In genomic region chr2:27387209-27387608, GRCm38 (mm10) we compare ENCODE assay signal across 24 mouse cellular contexts. TPM values are rescaled to one million over a fixed set of nuclear protein-coding genes. Genes with fewer than 3 reads are reported as not detected.
DNase-seq lines count a peak whose midpoint lies in the region; ATAC-seq and TF ChIP-seq lines count a peak whose summit lies in the region.
"Had no signal": no experiment of that assay in that cellular context is flagged by ENCODE, and none has a peak within 500 bp of the region (broad histone marks: within the 10 kb centered on the region; RNA-seq: fewer than 3 reads in every experiment).

No protein-coding gene starts in this region.

- no peak overlapping the region for H3K4me2 ChIP-seq in CH12.LX (ENCODE audit: insufficient read depth, low read depth, poor library complexity, severe bottlenecking)
- H3K4me2 ChIP-seq in heart, embryonic 12.5 days, result no peak overlapping the region
- H3K4me2 ChIP-seq: embryonic facial prominence, embryonic 12.5 days; limb, embryonic 13.5 days; liver, embryonic 15.5 days; midbrain, embryonic 12.5 days had no signal

- H3K79me2 ChIP-seq in CH12.LX (replicated peaks; ENCODE audit: control insufficient read depth, extremely low read depth, insufficient read depth, poor library complexity, severe bottlenecking), result peaks cover 82% of the 10 kb centered on the region

- peak; percentile 38 for TF ChIP-seq CTCF in layer of hippocampus, adult 2 months (conservative IDR thresholded peaks at IDR 0.05)
- TF ChIP-seq CTCF in CH12.LX (conservative IDR thresholded peaks at IDR 0.05 in 1 of 2, IDR thresholded peaks at IDR 0.05 in 1 of 2; ENCODE audit: low read depth in 2 of 2, low read length in 2 of 2) (peak; percentile 20 to 42; a peak in 3 of 4 replicates), E14TG2a.4 (conservative IDR thresholded peaks at IDR 0.05; ENCODE audit: low read length) (peak; percentile 81)
- peak; percentile 17; the same call in 1 of the 2 replicates for TF ChIP-seq CTCF in brain, embryonic 14.5 days (IDR thresholded peaks at IDR 0.05; ENCODE audit: borderline replicate concordance, extremely low read depth, insufficient read depth, insufficient read length)

- in situ Hi-C loops in CH12.LX (cut with MboI; ENCODE audit: low pct_ligation_motif_present, low pct_unique_long_range_greater_than_20kb, low sequenced_read_pairs), result no loop called here

- peaks cover 16 to 76% of the 10 kb centered on the region in 2 experiments for H3K4me1 ChIP-seq in CH12.LX (ENCODE audit: control insufficient read depth in 1 of 2, insufficient read depth in 2 of 2)
- H3K4me1 ChIP-seq in E14TG2a.4 (replicated peaks; ENCODE audit: low read depth, low read length), result peaks cover 60% of the 10 kb centered on the region
- H3K4me1 ChIP-seq in heart, embryonic 12.5 days (replicated peaks), result peaks cover 44% of the 10 kb centered on the region

- H3K4me3 ChIP-seq in layer of hippocampus, adult 2 months, result no peak overlapping the region
- no peak overlapping the region for H3K4me3 ChIP-seq in CH12.LX (replicated peaks in 1 of 3; ENCODE audit: low read depth in 2 of 3, low read length in 2 of 3, poor library complexity in 1 of 3)
- no peak overlapping the region for H3K4me3 ChIP-seq in E14TG2a.4 (replicated peaks; ENCODE audit: low read length)
- H3K4me3 ChIP-seq in heart, embryonic 12.5 days, result no peak overlapping the region
- H3K4me3 ChIP-seq: embryonic facial prominence, embryonic 12.5 days; hindbrain, embryonic 10.5 days; limb, embryonic 13.5 days; liver, embryonic 15.5 days; midbrain, embryonic 12.5 days had no signal

- H3K9ac ChIP-seq in CH12.LX (ENCODE audit: insufficient read depth, low read depth), result no peak overlapping the region
- H3K9ac ChIP-seq in heart, embryonic 12.5 days, result no peak overlapping the region
- H3K9ac ChIP-seq: embryonic facial prominence, embryonic 12.5 days; forebrain, postnatal 0 days; limb, embryonic 13.5 days; liver, embryonic 15.5 days; midbrain, embryonic 12.5 days had no signal

- no peak for ATAC-seq in heart, embryonic 12.5 days (ENCODE audit: insufficient number of reproducible peaks, low FRiP score)
- ATAC-seq: forebrain, postnatal 0 days; Patski had no signal

- no peak for DNase-seq in layer of hippocampus, adult 2 months (ENCODE audit: low spot score in 2 of 2)
- no peak for DNase-seq in layer of hippocampus, adult 9-10 months (ENCODE audit: low spot score)
- DNase-seq in CH12.LX (ENCODE audit: extremely low read depth), result no peak
- DNase-seq in brain, embryonic 14.5 days (ENCODE audit: low read depth), result no peak
- DNase-seq in left cerebral cortex, postnatal 14 days (ENCODE audit: low spot score in 2 of 2), result no peak
- DNase-seq: adrenal gland, postnatal 10 days; cerebellum, adult 2 months; cerebellum, postnatal 25 days; forebrain, postnatal 0 days; gastrocnemius, postnatal 36 days; kidney, adult 18-20 months; kidney, postnatal 10 days; lung, postnatal 10 days; right cerebral cortex, postnatal 14 days; spleen, adult 18-20 months; thymus, postnatal 25 days had no signal

- H3K36me3 ChIP-seq in CH12.LX (replicated peaks in 1 of 2; ENCODE audit: control insufficient read depth in 1 of 2, insufficient read depth in 1 of 2, low read length in 1 of 2) (peaks cover 54 to 89% of the 10 kb centered on the region in 2 experiments), E14TG2a.4 (ENCODE audit: insufficient read depth, low read length) (peaks cover 13% of the 10 kb centered on the region)
- H3K36me3 ChIP-seq in heart, embryonic 12.5 days, result peaks cover 8% of the 10 kb centered on the region; the same call in 1 of the 2 replicates
- H3K36me3 ChIP-seq: liver, embryonic 15.5 days had no signal

- H3K9me3 ChIP-seq in CH12.LX (replicated peaks; ENCODE audit: low read length), result peaks cover 13% of the 10 kb centered on the region
- H3K9me3 ChIP-seq in E14TG2a.4 (ENCODE audit: low read length), result no peaks in the 10 kb centered on the region
- peaks cover 9% of the 10 kb centered on the region; the same call in 1 of the 2 replicates for H3K9me3 ChIP-seq in heart, embryonic 12.5 days (replicated peaks)
- H3K9me3 ChIP-seq: embryonic facial prominence, embryonic 12.5 days; liver, embryonic 15.5 days; midbrain, embryonic 12.5 days had no signal

- H3K27me3 ChIP-seq in CH12.LX (replicated peaks) (no peaks in the 10 kb centered on the region), E14TG2a.4 (ENCODE audit: insufficient read depth, low read length) (no peaks in the 10 kb centered on the region)
- peaks cover 27% of the 10 kb centered on the region for H3K27me3 ChIP-seq in heart, embryonic 12.5 days (replicated peaks)
- H3K27me3 ChIP-seq: embryonic facial prominence, embryonic 12.5 days; limb, embryonic 13.5 days; liver, embryonic 15.5 days; midbrain, embryonic 12.5 days; Patski had no signal

- WGBS in heart, embryonic 12.5 days, result 88% methylated on average over 1 of the region's 1 CpGs

- TF ChIP-seq POLR2A in CH12.LX (IDR thresholded peaks at IDR 0.05; ENCODE audit: low read depth, low read length), result no peak
- no peak for TF ChIP-seq POLR2A in brain, embryonic 14.5 days (IDR thresholded peaks at IDR 0.05; ENCODE audit: borderline replicate concordance, extremely low read depth, insufficient read depth, insufficient read length, poor library complexity, severe bottlenecking)

- no peak for TF ChIP-seq EP300 in CH12.LX (IDR thresholded peaks at IDR 0.05; ENCODE audit: low read length)

- intact Hi-C loops in left cerebral cortex, postnatal 14 days (cut with DNase I), result no loop called here

- H3K27ac ChIP-seq in layer of hippocampus, adult 2 months, result no peak overlapping the region
- no peak overlapping the region for H3K27ac ChIP-seq in CH12.LX (ENCODE audit: insufficient read depth, low read depth)
- no peak overlapping the region for H3K27ac ChIP-seq in heart, embryonic 12.5 days (ENCODE audit: poor library complexity, severe bottlenecking)
- H3K27ac ChIP-seq: embryonic facial prominence, embryonic 12.5 days; limb, embryonic 13.5 days; liver, embryonic 15.5 days; midbrain, embryonic 12.5 days had no signal

- dilution Hi-C loops in CH12.LX (cut with MboI; ENCODE audit: extremely low pct_ligation_motif_present, extremely low pct_unique_long_range_greater_than_20kb, low sequenced_read_pairs), result no loop called here

- peak; percentile 20 for TF ChIP-seq RAD21 in CH12.LX (IDR thresholded peaks at IDR 0.05; ENCODE audit: low read depth, low read length)

TF ChIP-seq in CH12.LX, 34 proteins besides CTCF, POLR2A, EP300 and RAD21:
- TF ChIP-seq SMC3 (IDR thresholded peaks at IDR 0.05; ENCODE audit: low read depth, low read length) (peak; percentile 21; the same call in 1 of the 2 replicates), SIN3A (IDR thresholded peaks at IDR 0.05; ENCODE audit: low read length) (no peak)

RNA-seq across cellular contexts. Expression of gene Vav2, which starts 39.6 kb away (rescaled TPM):
- total RNA-seq in layer of hippocampus, adult 2 months (2021), result 10 to 100 TPM; 10.9 to 11.0 TPM
- total RNA-seq in CH12.LX (2012; rRNA removed) (46.6 and 48.5 TPM in 2 replicates), CH12.LX (2014; rRNA removed) (31.5 and 31.7 TPM in 2 replicates)
- polyA plus RNA-seq in CH12.LX (2012; ENCODE audit: insufficient read length, low read depth), result 46.8 and 47.3 TPM in 2 replicates
- 52.9 and 55.0 TPM in 2 replicates for polyA plus RNA-seq in brain, embryonic 14.5 days (2012; rRNA removed)
- total RNA-seq in left cerebral cortex, postnatal 14 days (2021), result 10 to 100 TPM; 15.9 to 18.9 TPM
- 4.5 and 5.4 TPM in 2 replicates for polyA plus RNA-seq in heart, embryonic 12.5 days (2016; fragmentation: Nextera tagmentation; extraction: Ambion mirVana)

RNA-seq across cellular contexts. Expression of gene Brd3os, which starts 54.9 kb away (rescaled TPM):
- total RNA-seq in layer of hippocampus, adult 2 months (2021), result 10 to 100 TPM; 23.6 to 24.5 TPM
- 0.92 and 2.1 TPM in 2 replicates for total RNA-seq in CH12.LX (2012; rRNA removed)
- total RNA-seq in CH12.LX (2014; rRNA removed), result 0.74 and 1.2 TPM in 2 replicates
- polyA plus RNA-seq in CH12.LX (2012; ENCODE audit: insufficient read length, low read depth), result 1.2 and 1.8 TPM in 2 replicates
- polyA plus RNA-seq in brain, embryonic 14.5 days (2012; rRNA removed), result 31.5 and 33.8 TPM in 2 replicates
- total RNA-seq in left cerebral cortex, postnatal 14 days (2021), result 10 to 100 TPM; 27.9 to 28.5 TPM
- 2.9 and 3.2 TPM in 2 replicates for polyA plus RNA-seq in heart, embryonic 12.5 days (2016; fragmentation: Nextera tagmentation; extraction: Ambion mirVana)

Comparison
In these comparisons a context has a peak if more than half of its experiments do, and no peak if none do; other contexts are left out.
1. CTCF ChIP-seq: peak in every context shown above with its lines; median percentile 81 in E14TG2a.4; 38 in layer of hippocampus, adult 2 months; 31 in CH12.LX; 17 in brain, embryonic 14.5 days.
2. RNA of gene Brd3os, which starts 54.9 kb away (total RNA-seq): 27.9 to 28.5 TPM in left cerebral cortex, postnatal 14 days and 23.6 to 24.5 TPM in layer of hippocampus, adult 2 months; 0.74 to 2.1 TPM in CH12.LX; every median in the first group is over 4 times any median in the second.